Mouse (Mus musculus) E14TG2a.4 (cell line): Measurements from ENCODE around the gene Prdm4.
A peak's percentile ranks its signal among the peaks of the same experiment; 100 is the strongest.

Experiments
- H3K27me3 ChIP-seq: 2 replicates; pipeline ENCODE4 v1.6.1; 2014; ENCODE audit warnings: low read length, control low read depth; ENCODE audit not compliant: insufficient read depth
- H3K36me3 ChIP-seq: 2 replicates; pipeline ENCODE4 v1.6.1; 2014; ENCODE audit warnings: low read length, control low read depth; ENCODE audit not compliant: insufficient read depth
- H3K4me1 ChIP-seq: replicated peaks from 2 replicates; pipeline ENCODE4 v1.6.1; 2014; ENCODE audit warnings: low read depth, low read length, control low read depth
- H3K4me3 ChIP-seq: replicated peaks from 2 replicates; pipeline ENCODE4 v1.5.1; 2014; ENCODE audit warnings: mild to moderate bottlenecking, low read length
- H3K9me3 ChIP-seq: 2 replicates; pipeline ENCODE4 v1.6.1; 2014; ENCODE audit warnings: low read length, control low read depth
- CTCF ChIP-seq: conservative IDR thresholded peaks from 2 replicates; pipeline ENCODE4 v1.5.1; 2014; ENCODE audit warnings: low read length
- NANOG ChIP-seq: IDR thresholded peaks from 2 replicates; pipeline ENCODE4 v1.6.1; 2014; ENCODE audit warnings: borderline replicate concordance, low read length, mixed read lengths
- POU5F1 ChIP-seq: IDR thresholded peaks from 2 replicates; pipeline ENCODE4 v1.6.1; 2014; ENCODE audit warnings: low read length, borderline replicate concordance

Gene Prdm4

GRCm38 (mm10) chr10:85879886-85880486 lies 37.0 kb downstream of the Prdm4 start:
- Histone ChIP-seq H3K4me1 (no peaks in the 10 kb centered on the region), H3K27me3 (no peaks in the 10 kb centered on the region), H3K9me3 (no peaks in the 10 kb centered on the region), H3K36me3 (peaks cover 99% of the 10 kb centered on the region), H3K4me3 (no peak overlapping the region)
- TF ChIP-seq CTCF (no peak), POU5F1 (no peak), NANOG (no peak)

- no peak for TF ChIP-seq POU5F1
- no peak for TF ChIP-seq CTCF
- no peak for TF ChIP-seq NANOG
- no peak overlapping the region for H3K4me3 ChIP-seq
- no peaks in the 10 kb centered on the region for H3K27me3 ChIP-seq
- H3K4me1 ChIP-seq, result peaks cover 28% of the 10 kb centered on the region
- no peaks in the 10 kb centered on the region for H3K9me3 ChIP-seq
- peaks cover 69% of the 10 kb centered on the region for H3K36me3 ChIP-seq
These were observed 41.1 kb downstream of the Prdm4 start for GRCm38 (mm10) chr10:85875812-85876211.

- Histone ChIP-seq H3K27me3 (no peaks in the 10 kb centered on the region), H3K36me3 (peaks cover 51% of the 10 kb centered on the region), H3K4me3 (0 out of 2 replicates have a peak overlapping the region, but pooled peaks have one; percentile 100), H3K4me1 (peaks cover 28% of the 10 kb centered on the region), H3K9me3 (no peaks in the 10 kb centered on the region)
- TF ChIP-seq NANOG (no peak), POU5F1 (no peak)
These were observed 42.9 kb downstream of the Prdm4 start for GRCm38 (mm10) chr10:85873861-85874544.

GRCm38 (mm10) chr10:85872479-85872773 lies 44.5 kb downstream of the Prdm4 start:
- H3K36me3 ChIP-seq, result peaks cover 35% of the 10 kb centered on the region
- TF ChIP-seq CTCF (no peak), POU5F1 (no peak)
- H3K4me1 ChIP-seq, result peaks cover 28% of the 10 kb centered on the region
- H3K9me3 ChIP-seq, result no peaks in the 10 kb centered on the region
- H3K4me3 ChIP-seq, result peak overlapping the region; percentile 100
- H3K27me3 ChIP-seq, result no peaks in the 10 kb centered on the region

- H3K9me3 ChIP-seq, result no peaks in the 10 kb centered on the region
- no peaks in the 10 kb centered on the region for H3K27me3 ChIP-seq
- H3K4me3 ChIP-seq, result peak overlapping the region; percentile 100
- no peak for TF ChIP-seq POU5F1
- no peak for TF ChIP-seq CTCF
- TF ChIP-seq NANOG, result no peak
- H3K4me1 ChIP-seq, result peaks cover 28% of the 10 kb centered on the region
- H3K36me3 ChIP-seq, result peaks cover 30% of the 10 kb centered on the region
These were observed 45.1 kb downstream of the Prdm4 start for GRCm38 (mm10) chr10:85871698-85872478.

- no peaks in the 10 kb centered on the region for H3K4me1 ChIP-seq
- no peaks in the 10 kb centered on the region for H3K9me3 ChIP-seq
- no peaks in the 10 kb centered on the region for H3K27me3 ChIP-seq
- TF ChIP-seq NANOG (no peak), CTCF (no peak), POU5F1 (no peak)
- no peak overlapping the region for H3K4me3 ChIP-seq
- no peaks in the 10 kb centered on the region for H3K36me3 ChIP-seq
These were observed 70.7 kb downstream of the Prdm4 start for GRCm38 (mm10) chr10:85846105-85846862.
